Mouse (Mus musculus) left cerebral cortex, adult 8-10 months (tissue): Measurements from ENCODE around the gene Bcl7c. TPM values are rescaled to one million over a fixed set of nuclear protein-coding genes. Genes with fewer than 3 reads are reported as not detected.
A peak's percentile ranks its signal among the peaks of the same experiment; 100 is the strongest.
"Not testable (repeated sequence)": the region's sequence is repeated elsewhere in the genome, so short reads cannot be mapped to it uniquely, and the experiment has no call there.

ENCODE experiments used
- DNase-seq, 2 experiments: peaks; one replicate each; pipeline ENCODE4 v3.0.0; 2022; ENCODE audit warnings: low spot score in 2 of 2
- total RNA-seq, 4 experiments: library from RNA; stranded (reverse); gene quantifications; 2 replicates each; pipeline ENCODE4 v1.2.4; 2022

Bcl7c gene
- total RNA-seq, 4 experiments from 2014 or later = 31.4 to 49.5 (median 43.6) TPM

GRCm38 (mm10) chr7:127648516-127649201 lies 60.1 kb downstream of the Bcl7c start:
- DNase-seq = no peak

- DNase-seq = not testable (repeated sequence)
These were observed 61.2 kb downstream of the Bcl7c start for GRCm38 (mm10) chr7:127647576-127647975.

DNA sequence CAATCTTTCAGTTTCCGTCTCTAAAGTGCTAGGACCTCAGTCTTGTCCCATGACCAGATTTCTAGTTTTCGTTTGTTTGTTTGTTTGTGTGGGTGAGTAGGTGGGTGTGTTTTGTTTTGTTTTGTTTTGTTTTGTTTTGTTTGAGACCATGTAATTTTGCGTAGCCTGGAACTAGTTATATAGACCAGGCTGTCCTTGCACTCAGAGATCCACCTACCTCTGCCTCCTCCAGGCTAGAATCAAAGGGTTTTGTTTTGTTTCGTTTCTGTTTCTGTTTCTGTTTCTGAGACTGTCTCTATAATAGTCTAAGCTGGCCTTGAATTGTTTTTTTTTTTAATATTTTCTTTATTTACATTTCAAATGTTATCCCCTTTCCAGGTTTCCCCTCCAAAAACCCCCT lies 62.4 kb downstream of the Bcl7c start:
- DNase-seq = no peak

GRCm38 (mm10) chr7:127642254-127642653 lies 66.5 kb downstream of the Bcl7c start:
- no peak for DNase-seq

DNA sequence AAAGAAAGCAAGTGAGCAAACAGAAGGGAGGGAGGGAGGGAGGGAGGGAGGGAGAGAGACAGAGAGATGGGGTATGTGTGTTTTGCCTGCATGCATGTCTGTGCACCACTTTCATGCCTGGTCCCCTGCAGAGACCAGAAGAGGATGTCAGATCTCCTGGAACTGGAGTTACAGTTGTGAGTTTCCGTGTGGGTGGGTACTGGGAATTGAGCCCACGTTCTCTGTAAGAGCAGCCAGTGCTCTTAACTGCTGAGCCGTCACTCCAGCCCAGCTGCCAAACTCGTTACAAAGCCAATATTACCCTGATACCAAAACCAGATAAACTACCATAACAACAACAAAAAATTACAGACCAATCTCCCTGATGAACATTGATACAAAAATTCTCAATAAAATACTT lies 67.5 kb downstream of the Bcl7c start:
- no peak for DNase-seq

DNA sequence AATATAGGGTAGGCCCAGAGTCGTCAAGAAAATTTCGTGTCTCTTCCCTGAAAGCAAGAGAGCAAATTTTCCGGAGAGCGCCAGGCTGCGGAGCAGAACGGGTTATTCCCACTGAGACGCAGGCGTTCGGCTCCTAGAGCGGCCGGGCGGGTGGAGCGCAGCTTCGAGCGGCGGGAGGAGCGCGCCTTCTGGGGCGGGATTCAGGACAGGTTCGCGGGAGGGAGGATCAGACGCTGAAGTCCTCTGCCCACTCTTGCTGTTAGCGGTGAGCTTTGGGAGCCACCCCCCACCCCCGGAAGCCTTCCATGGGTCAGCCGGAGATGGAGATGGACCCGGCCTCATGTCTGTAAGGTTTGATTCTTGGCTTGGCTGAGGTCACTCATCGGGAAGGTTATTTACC lies 71.8 kb downstream of the Bcl7c start:
- DNase-seq = peak; percentile 39 to 69

- no peak for DNase-seq
These were observed 77.3 kb downstream of the Bcl7c start for GRCm38 (mm10) chr7:127631416-127631815.

GRCm38 (mm10) chr7:127628646-127629045 lies 80.1 kb downstream of the Bcl7c start:
- no peak for DNase-seq

- no peak for DNase-seq
These were observed 82.3 kb downstream of the Bcl7c start for GRCm38 (mm10) chr7:127626471-127626870.

- no peak for DNase-seq
These were observed 82.7 kb downstream of the Bcl7c start for GRCm38 (mm10) chr7:127626039-127626438.

GRCm38 (mm10) chr7:127618402-127618801 lies 90.3 kb downstream of the Bcl7c start:
- DNase-seq = not testable (repeated sequence)

DNA sequence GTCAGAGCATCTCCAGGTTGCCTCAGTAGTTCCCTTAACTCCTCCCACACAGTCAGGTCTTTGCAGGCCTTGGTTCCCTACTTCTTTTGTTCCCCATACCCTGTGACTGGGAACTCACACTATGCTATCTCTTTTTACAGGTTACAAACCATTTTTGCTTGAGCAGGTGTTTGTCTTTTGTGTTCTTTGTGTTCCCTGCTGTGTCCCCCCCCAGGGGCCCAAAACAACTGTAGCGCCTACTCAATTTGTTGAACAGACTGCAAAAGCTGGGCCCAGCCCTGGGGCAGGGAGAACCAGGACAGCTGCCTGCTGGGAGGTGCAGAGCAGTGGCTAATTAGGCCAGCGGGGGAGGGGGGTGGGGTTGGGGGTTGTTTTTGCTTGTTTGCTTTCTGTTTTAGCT lies 90.8 kb downstream of the Bcl7c start:
- DNase-seq = no peak

- no peak for DNase-seq
These were observed 91.9 kb downstream of the Bcl7c start for GRCm38 (mm10) chr7:127616881-127617280.

DNA sequence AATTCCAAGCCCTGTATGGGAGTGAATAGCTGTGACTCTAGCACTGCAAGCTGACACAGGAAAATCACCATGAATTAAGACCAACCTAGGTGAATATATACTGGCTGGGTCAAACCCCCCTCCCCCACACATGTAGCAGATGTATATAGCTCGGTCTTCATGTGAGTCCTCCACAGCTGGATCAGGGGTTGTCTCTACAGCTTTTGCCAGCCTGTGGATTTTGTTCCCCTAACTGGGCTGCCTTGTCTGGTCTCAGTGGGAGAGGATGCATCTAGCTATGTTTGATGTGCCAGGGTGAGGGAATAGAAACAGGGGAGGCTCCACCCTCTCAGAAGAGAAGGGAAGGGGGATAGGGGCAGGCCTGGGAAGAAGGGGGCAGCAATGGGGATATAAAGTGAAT lies 92.4 kb downstream of the Bcl7c start:
- no peak for DNase-seq

DNA sequence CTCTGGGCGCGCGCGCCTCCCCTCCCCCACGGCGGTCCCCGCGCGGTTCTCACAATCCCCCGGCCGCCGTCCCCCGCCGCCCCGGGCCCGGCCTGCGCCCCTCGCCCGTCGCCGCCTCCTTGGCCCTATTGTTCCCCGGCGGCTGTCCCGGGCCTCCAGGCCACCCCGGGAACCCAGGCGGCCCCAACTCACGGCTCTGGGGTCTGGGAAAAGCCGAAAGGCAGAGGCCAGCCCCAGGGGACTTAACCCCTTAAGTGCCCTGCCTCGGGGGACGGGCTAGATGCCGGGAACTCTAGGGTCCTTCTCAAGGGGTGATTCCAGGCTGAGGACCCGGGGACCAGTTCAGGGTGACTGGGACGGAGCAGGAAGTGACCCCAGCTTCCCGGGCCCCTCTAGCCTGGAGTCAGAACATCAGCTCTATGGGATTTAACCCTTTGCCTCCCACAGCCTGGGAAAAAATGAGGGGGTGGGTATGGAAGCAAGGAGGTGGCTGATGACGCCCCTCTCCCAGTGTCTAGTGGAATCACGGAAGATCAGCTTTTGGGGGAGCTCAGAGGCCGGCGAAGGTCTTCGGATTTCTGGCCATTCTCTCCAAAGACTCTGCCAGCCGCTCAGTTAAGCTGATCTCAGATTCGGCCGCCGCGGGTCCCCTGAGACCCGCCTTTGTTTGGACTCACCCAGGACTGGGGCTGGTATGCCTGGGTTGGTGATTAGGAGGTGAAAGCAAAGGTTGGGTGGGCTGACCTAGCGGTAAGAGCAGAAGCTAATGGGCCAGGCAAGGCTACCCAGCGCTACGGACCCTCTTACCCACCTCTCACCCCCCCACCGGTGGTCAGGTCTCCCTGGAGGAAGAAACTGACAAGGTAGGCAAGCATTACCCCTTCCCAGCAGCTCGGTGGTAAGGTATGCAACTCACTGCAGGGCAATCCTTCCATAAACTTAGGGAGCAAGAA lies 93.6 kb downstream of the Bcl7c start, which contains the start of gene Zfp629:
Zfp629 (minus strand) TSS at position 907 of the 953 bp plus-strand sequence.
- peak; percentile 61 to 72 for DNase-seq

DNA sequence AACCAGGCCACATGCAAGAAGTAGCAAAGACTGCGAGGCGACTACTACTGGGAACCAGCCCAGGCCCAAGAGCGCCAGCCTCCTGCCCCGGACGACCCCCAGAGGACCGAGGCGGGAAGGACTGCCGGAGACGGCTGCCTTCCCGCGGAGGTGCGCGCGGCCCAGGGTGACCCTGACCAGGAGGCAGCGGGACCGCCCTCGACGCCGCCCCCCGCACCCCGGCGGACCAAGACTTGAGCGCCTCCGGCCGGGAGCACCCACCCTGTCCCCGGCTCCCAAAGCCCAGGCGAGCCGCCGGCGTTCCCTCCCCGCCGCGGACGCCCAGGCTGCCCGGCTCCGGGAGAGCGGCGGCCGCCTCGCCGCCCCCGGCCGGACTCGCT lies 94.2 kb downstream of the Bcl7c start:
- DNase-seq = no peak

DNA sequence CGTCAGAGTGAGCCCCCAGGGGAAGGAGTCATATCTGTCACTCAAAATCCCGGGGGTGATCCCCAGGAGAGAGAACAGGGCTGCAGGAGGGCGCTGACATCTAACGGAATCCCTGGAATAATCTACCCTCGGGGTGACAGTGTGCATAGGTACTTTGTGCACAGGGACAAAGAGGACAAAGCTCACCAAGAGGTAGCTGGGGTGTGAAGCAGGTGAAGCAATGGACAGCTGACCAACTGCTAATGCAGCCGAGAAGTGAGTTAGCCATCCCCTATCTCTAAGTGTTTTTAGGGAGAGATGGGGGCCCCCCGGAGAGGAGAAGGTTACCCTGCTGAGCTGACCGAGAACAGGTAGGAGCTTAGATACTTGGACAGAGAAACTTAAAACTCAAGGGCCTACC lies 94.6 kb downstream of the Bcl7c start:
- DNase-seq = no peak

- no peak for DNase-seq
These were observed 95.2 kb downstream of the Bcl7c start for GRCm38 (mm10) chr7:127613501-127613900.

DNA sequence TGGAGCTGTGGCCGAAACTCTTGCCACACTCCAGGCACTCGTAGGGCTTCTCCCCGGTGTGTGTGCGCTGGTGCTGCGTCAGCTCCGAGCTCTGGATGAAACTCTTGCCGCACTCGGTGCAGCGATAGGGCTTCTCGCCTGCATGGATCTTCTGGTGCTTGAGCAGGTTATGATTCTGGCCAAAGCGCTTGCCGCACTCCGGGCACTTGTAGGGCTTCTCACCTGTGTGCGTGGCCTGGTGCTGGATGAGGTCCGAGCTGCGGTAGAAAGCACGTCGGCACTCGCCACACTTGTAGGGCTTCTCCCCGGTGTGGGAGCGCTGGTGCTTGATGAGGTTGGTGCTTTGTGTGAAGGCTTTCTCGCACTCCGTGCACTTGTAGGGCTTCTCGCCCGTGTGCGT lies 97.2 kb downstream of the Bcl7c start:
- DNase-seq = no peak
